Mouse (Mus musculus) hindbrain, embryonic 16.5 days (tissue): Measurements from ENCODE around the gene Txnrd3. TPM values are rescaled to one million over a fixed set of nuclear protein-coding genes. Genes with fewer than 3 reads are reported as not detected.
A peak's percentile ranks its signal among the peaks of the same experiment; 100 is the strongest.

Source experiments
- ATAC-seq: fragments of 200-750 bp; cut with Nextera tagmentation; 2 replicates; pipeline ENCODE4 v1.8.0; 2017; ENCODE audit warnings: moderate TSS enrichment, moderate library complexity
- H3K27ac ChIP-seq: fragments of 300-500 bp; sonication (generic); 2 replicates; pipeline ENCODE4 v1.5.1; 2014; ENCODE audit warnings: low read depth, mild to moderate bottlenecking, control low read depth, low read length, moderate library complexity
- H3K27me3 ChIP-seq: fragments of 300-500 bp; sonication (generic); replicated peaks from 2 replicates; pipeline ENCODE4 v1.6.1; 2014; ENCODE audit warnings: low read length; ENCODE audit not compliant: control insufficient read depth, insufficient read depth
- H3K36me3 ChIP-seq: fragments of 300-500 bp; sonication (generic); 2 replicates; pipeline ENCODE4 v1.6.1; 2014; ENCODE audit warnings: mild to moderate bottlenecking, low read length, moderate library complexity, mixed read lengths; ENCODE audit not compliant: control insufficient read depth, insufficient read depth
- H3K4me1 ChIP-seq: fragments of 300-500 bp; sonication (generic); 2 replicates; pipeline ENCODE4 v1.6.1; 2014; ENCODE audit warnings: low read depth, low read length; ENCODE audit not compliant: control insufficient read depth, insufficient read depth
- H3K4me2 ChIP-seq: fragments of 300-500 bp; sonication (generic); 2 replicates; pipeline ENCODE4 v1.6.1; 2014; ENCODE audit warnings: mild to moderate bottlenecking, low read length, control low read depth, moderate library complexity
- H3K4me3 ChIP-seq: fragments of 300-500 bp; sonication (generic); 2 replicates; pipeline ENCODE4 v1.5.1; 2014; ENCODE audit warnings: mild to moderate bottlenecking, low read length, control low read depth, moderate library complexity
- H3K9ac ChIP-seq: fragments of 300-500 bp; sonication (generic); 2 replicates; pipeline ENCODE4 v1.6.1; 2014; ENCODE audit warnings: low read depth, mild to moderate bottlenecking, control low read depth, low read length, moderate library complexity
- H3K9me3 ChIP-seq: fragments of 300-500 bp; sonication (generic); 2 replicates; pipeline ENCODE4 v1.6.1; 2014; ENCODE audit warnings: mild to moderate bottlenecking, low read length, moderate library complexity; ENCODE audit not compliant: control insufficient read depth
- WGBS: fragments of 180-500 bp; shearing (Covaris S2); extraction: QIAGEN DNeasy Blood & Tissue Kit; methylation state at CpG from one replicate; pipeline ENCODE4 v1.1.7; 2014; 5-methylcytosine and 5-hydroxymethylcytosine counted together
- polyA plus RNA-seq: library from polyadenylated mRNA; unstranded; fragments of >200 nt; fragmentation: Nextera tagmentation; extraction: Ambion mirVana; gene quantifications from 2 replicates; pipeline ENCODE4 v1.2.1, GENCODE M21; 2015

Txnrd3 gene
- polyA plus RNA-seq, 1 experiment from 2014 or later = 15.0 TPM

GRCm38 (mm10) chr6:89639025-89639424 is 4.8 kb upstream of the Txnrd3 start:
- Histone ChIP-seq H3K36me3 (no peaks in the 10 kb centered on the region), H3K4me3 (no peak overlapping the region), H3K4me2 (no peak overlapping the region), H3K27me3 (no peaks in the 10 kb centered on the region), H3K9me3 (no peaks in the 10 kb centered on the region), H3K9ac (no peak overlapping the region), H3K27ac (no peak overlapping the region), H3K4me1 (no peaks in the 10 kb centered on the region; the same call in 1 of the 2 replicates)
- WGBS = 44% methylated on average over 2 of the region's 2 CpGs
- ATAC-seq = no peak

GRCm38 (mm10) chr6:89644271-89645075 is 685 bp downstream of the Txnrd3 start:
- no peaks in the 10 kb centered on the region for H3K27me3 ChIP-seq
- H3K4me2 ChIP-seq = peak overlapping the region; percentile 87
- peaks cover 3% of the 10 kb centered on the region for H3K4me1 ChIP-seq
- peak overlapping the region; percentile 85 for H3K9ac ChIP-seq
- no peaks in the 10 kb centered on the region for H3K36me3 ChIP-seq
- peak overlapping the region; percentile 83 for H3K4me3 ChIP-seq
- H3K9me3 ChIP-seq = no peaks in the 10 kb centered on the region
- peak; percentile 93 for ATAC-seq
- H3K27ac ChIP-seq = peak overlapping the region; percentile 89
- under 1% methylated on average over 41 of the region's 41 CpGs for WGBS

GRCm38 (mm10) chr6:89649897-89650296 is 6.1 kb downstream of the Txnrd3 start:
- ATAC-seq = no peak
- H3K9me3 ChIP-seq = no peaks in the 10 kb centered on the region
- H3K4me2 ChIP-seq = no peak overlapping the region
- peaks cover 2% of the 10 kb centered on the region; the same call in 1 of the 2 replicates for H3K4me1 ChIP-seq
- WGBS = 89% methylated on average over 8 of the region's 8 CpGs
- no peaks in the 10 kb centered on the region for H3K27me3 ChIP-seq
- no peaks in the 10 kb centered on the region for H3K36me3 ChIP-seq
- H3K4me3 ChIP-seq = no peak overlapping the region
- no peak overlapping the region for H3K9ac ChIP-seq
- no peak overlapping the region for H3K27ac ChIP-seq

GRCm38 (mm10) chr6:89651770-89652169 is 8.0 kb downstream of the Txnrd3 start:
- H3K4me2 ChIP-seq = no peak overlapping the region
- H3K9me3 ChIP-seq = no peaks in the 10 kb centered on the region
- H3K27me3 ChIP-seq = no peaks in the 10 kb centered on the region
- no peak overlapping the region for H3K27ac ChIP-seq
- ATAC-seq = no peak
- H3K4me3 ChIP-seq = no peak overlapping the region
- H3K9ac ChIP-seq = no peak overlapping the region
- peaks cover 2% of the 10 kb centered on the region; the same call in 1 of the 2 replicates for H3K36me3 ChIP-seq
- H3K4me1 ChIP-seq = no peaks in the 10 kb centered on the region

GRCm38 (mm10) chr6:89655011-89655410 is 11.2 kb downstream of the Txnrd3 start:
- WGBS = 94% methylated on average over 3 of the region's 3 CpGs
- Histone ChIP-seq H3K4me1 (no peaks in the 10 kb centered on the region), H3K4me2 (no peak overlapping the region), H3K27me3 (no peaks in the 10 kb centered on the region), H3K9ac (no peak overlapping the region), H3K27ac (no peak overlapping the region), H3K9me3 (no peaks in the 10 kb centered on the region), H3K4me3 (no peak overlapping the region), H3K36me3 (peaks cover 2% of the 10 kb centered on the region; the same call in 1 of the 2 replicates)
- no peak for ATAC-seq

- WGBS = 81% methylated on average over 3 of the region's 3 CpGs
Observed at GRCm38 (mm10) chr6:89658342-89658741, 14.6 kb downstream of the Txnrd3 start.

GRCm38 (mm10) chr6:89658931-89659330 is 15.1 kb downstream of the Txnrd3 start:
- no peak for ATAC-seq
- Histone ChIP-seq H3K9me3 (no peaks in the 10 kb centered on the region), H3K4me3 (no peak overlapping the region), H3K9ac (no peak overlapping the region), H3K27me3 (no peaks in the 10 kb centered on the region), H3K27ac (no peak overlapping the region), H3K4me2 (no peak overlapping the region), H3K4me1 (no peaks in the 10 kb centered on the region), H3K36me3 (peaks cover 4% of the 10 kb centered on the region; the same call in 1 of the 2 replicates)
- WGBS = 88% methylated on average over 6 of the region's 6 CpGs

More at GRCm38 (mm10) chr6:89658342-89658741, 14.6 kb downstream of the Txnrd3 start:
- H3K9ac ChIP-seq = no peak overlapping the region
- peaks cover 2% of the 10 kb centered on the region; the same call in 1 of the 2 replicates for H3K36me3 ChIP-seq
- H3K27ac ChIP-seq = no peak overlapping the region
- no peak overlapping the region for H3K4me3 ChIP-seq
- H3K27me3 ChIP-seq = no peaks in the 10 kb centered on the region
- no peaks in the 10 kb centered on the region for H3K9me3 ChIP-seq
- no peak overlapping the region for H3K4me2 ChIP-seq
- no peaks in the 10 kb centered on the region for H3K4me1 ChIP-seq
- no peak for ATAC-seq

GRCm38 (mm10) chr6:89659692-89660423 is 16.1 kb downstream of the Txnrd3 start:
- H3K36me3 ChIP-seq = peaks cover 8% of the 10 kb centered on the region; the same call in 1 of the 2 replicates
- H3K4me2 ChIP-seq = no peak overlapping the region
- no peaks in the 10 kb centered on the region for H3K9me3 ChIP-seq
- ATAC-seq = no peak
- H3K4me3 ChIP-seq = no peak overlapping the region
- no peaks in the 10 kb centered on the region for H3K4me1 ChIP-seq
- H3K27me3 ChIP-seq = no peaks in the 10 kb centered on the region
- H3K27ac ChIP-seq = no peak overlapping the region
- WGBS = 33% methylated on average over 7 of the region's 7 CpGs
- no peak overlapping the region; the same call in 1 of the 2 replicates for H3K9ac ChIP-seq

GRCm38 (mm10) chr6:89660490-89660889 is 16.7 kb downstream of the Txnrd3 start:
- WGBS = 85% methylated on average over 1 of the region's 1 CpGs
- Histone ChIP-seq H3K4me1 (no peaks in the 10 kb centered on the region), H3K9ac (no peak overlapping the region; the same call in 1 of the 2 replicates)

More at GRCm38 (mm10) chr6:89660490-89660889, 16.7 kb downstream of the Txnrd3 start:
- Histone ChIP-seq H3K4me3 (no peak overlapping the region), H3K9me3 (no peaks in the 10 kb centered on the region), H3K27ac (no peak overlapping the region), H3K27me3 (no peaks in the 10 kb centered on the region), H3K4me2 (no peak overlapping the region), H3K36me3 (peaks cover 6% of the 10 kb centered on the region; the same call in 1 of the 2 replicates)
- no peak for ATAC-seq
